Mouse (Mus musculus) stomach, postnatal 0 days (tissue): ENCODE data around the gene Palld. TPM values are rescaled to one million over a fixed set of nuclear protein-coding genes. Genes with fewer than 3 reads are reported as not detected.
A peak's percentile ranks its signal among the peaks of the same experiment; 100 is the strongest.

Experiments
- ATAC-seq: fragments of 200-750 bp; cut with Nextera tagmentation; 2 replicates; pipeline ENCODE4 v1.8.0; 2017; ENCODE audit not compliant: low FRiP score, low TSS enrichment
- DNase-seq: peaks from one replicate; pipeline ENCODE4 v3.0.0-alpha.2; 2016; ENCODE audit warnings: low spot score
- H3K27ac ChIP-seq: fragments of 300-500 bp; sonication (generic); replicated peaks from 2 replicates; pipeline ENCODE4 v1.5.1; 2014; ENCODE audit warnings: mild to moderate bottlenecking, control low read depth
- H3K27me3 ChIP-seq: fragments of 300-500 bp; sonication (generic); 2 replicates; pipeline ENCODE4 v1.6.1; 2014; ENCODE audit warnings: low read length; ENCODE audit not compliant: control insufficient read depth, insufficient read depth
- H3K36me3 ChIP-seq: fragments of 300-500 bp; sonication (generic); 2 replicates; pipeline ENCODE4 v1.6.1; 2014; ENCODE audit warnings: low read length, mixed read lengths; ENCODE audit not compliant: control insufficient read depth, insufficient read depth
- H3K4me1 ChIP-seq: fragments of 300-500 bp; sonication (generic); replicated peaks from 2 replicates; pipeline ENCODE4 v1.6.1; 2014; ENCODE audit warnings: antibody characterized with exemption; ENCODE audit not compliant: control insufficient read depth, insufficient read depth
- H3K4me2 ChIP-seq: fragments of 300-500 bp; sonication (generic); replicated peaks from 2 replicates; pipeline ENCODE4 v1.6.1; 2014; ENCODE audit warnings: low read depth, mild to moderate bottlenecking, control low read depth, moderate library complexity
- H3K4me3 ChIP-seq: fragments of 300-500 bp; sonication (generic); 2 replicates; pipeline ENCODE4 v1.5.1; 2014; ENCODE audit warnings: low read depth, low read length, control low read depth
- H3K9ac ChIP-seq: fragments of 300-500 bp; sonication (generic); 2 replicates; pipeline ENCODE4 v1.6.1; 2014; ENCODE audit warnings: mild to moderate bottlenecking, low read length, control low read depth, mixed read lengths
- H3K9me3 ChIP-seq: fragments of 300-500 bp; sonication (generic); 2 replicates; pipeline ENCODE4 v1.6.1; 2016; ENCODE audit warnings: low read length; ENCODE audit not compliant: control insufficient read depth
- CTCF ChIP-seq: IDR thresholded peaks from 2 replicates; pipeline ENCODE4 v1.5.1; 2016; ENCODE audit warnings: antibody characterized with exemption, low read depth, mild to moderate bottlenecking, moderate library complexity
- EP300 ChIP-seq: optimal IDR thresholded peaks from 2 replicates; pipeline ENCODE3; 2016; ENCODE audit warnings: antibody characterized with exemption
- WGBS: fragments of 180-500 bp; shearing (Covaris S2); extraction: QIAGEN DNeasy Blood & Tissue Kit; methylation state at CpG from one replicate; pipeline ENCODE4 v1.1.7; 2014; 5-methylcytosine and 5-hydroxymethylcytosine counted together
- polyA plus RNA-seq: library from polyadenylated mRNA; unstranded; fragments of >200 nt; fragmentation: Nextera tagmentation; extraction: Ambion mirVana; gene quantifications from 2 replicates; pipeline ENCODE4 v1.2.1, GENCODE M21; 2015

The Palld gene
- polyA plus RNA-seq, 1 experiment from 2014 or later: 71.0 TPM

DNA sequence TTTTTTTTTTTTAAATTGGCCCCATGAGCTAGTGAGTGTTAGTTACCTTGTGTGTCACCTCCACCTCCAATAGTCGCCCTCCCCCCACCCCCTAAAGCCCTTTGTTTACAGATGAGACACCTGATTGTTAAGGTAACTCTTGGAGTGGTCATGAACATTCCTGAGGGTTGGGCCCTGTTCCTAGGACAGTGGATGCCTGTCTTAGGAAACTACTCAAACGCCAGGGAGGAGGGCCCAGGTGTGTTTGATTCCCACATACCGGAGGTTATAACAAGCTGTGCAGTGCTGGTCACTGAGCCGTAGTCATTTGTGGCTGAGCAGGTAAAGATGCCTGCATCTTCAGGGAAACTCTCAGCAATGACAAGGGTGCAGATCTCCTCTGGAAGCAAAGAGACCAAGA, 215.4 kb downstream of the Palld start:
- TF ChIP-seq CTCF (no peak), EP300 (no peak)
- H3K9ac ChIP-seq: no peak overlapping the region
- no peaks in the 10 kb centered on the region for H3K9me3 ChIP-seq
- no peak overlapping the region for H3K4me3 ChIP-seq
- no peak for ATAC-seq
- H3K4me2 ChIP-seq: no peak overlapping the region
- no peaks in the 10 kb centered on the region for H3K4me1 ChIP-seq
- no peak for DNase-seq
- H3K36me3 ChIP-seq: no peaks in the 10 kb centered on the region
- H3K27me3 ChIP-seq: no peaks in the 10 kb centered on the region
- no peak overlapping the region for H3K27ac ChIP-seq
- 55% methylated on average over 4 of the region's 4 CpGs for WGBS

DNA sequence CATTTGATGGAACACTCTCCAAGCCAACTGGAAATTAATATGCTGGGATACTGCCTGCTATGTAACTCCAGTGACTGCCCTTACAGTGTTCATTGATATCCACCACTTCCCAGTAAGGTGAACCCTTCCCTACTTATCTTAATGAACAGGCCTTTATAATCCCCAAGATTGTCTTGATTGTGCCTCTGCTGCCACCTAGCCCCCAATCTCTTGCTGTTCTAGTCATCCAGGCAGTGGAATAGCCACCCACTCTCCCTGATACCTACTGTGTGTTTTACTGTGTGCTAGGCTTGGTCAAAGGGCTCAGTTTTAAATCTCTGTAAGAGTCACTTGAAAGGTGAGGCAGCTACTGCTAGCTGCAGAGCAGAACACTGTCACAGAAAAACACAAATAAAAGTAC, 216.2 kb downstream of the Palld start:
- Histone ChIP-seq H3K9ac (no peak overlapping the region), H3K9me3 (no peaks in the 10 kb centered on the region), H3K4me1 (no peaks in the 10 kb centered on the region), H3K4me2 (no peak overlapping the region), H3K27me3 (no peaks in the 10 kb centered on the region), H3K4me3 (no peak overlapping the region), H3K36me3 (no peaks in the 10 kb centered on the region), H3K27ac (no peak overlapping the region)
- DNase-seq: no peak
- no peak for ATAC-seq
- TF ChIP-seq CTCF: peak; percentile 76
- no peak for TF ChIP-seq EP300

DNA sequence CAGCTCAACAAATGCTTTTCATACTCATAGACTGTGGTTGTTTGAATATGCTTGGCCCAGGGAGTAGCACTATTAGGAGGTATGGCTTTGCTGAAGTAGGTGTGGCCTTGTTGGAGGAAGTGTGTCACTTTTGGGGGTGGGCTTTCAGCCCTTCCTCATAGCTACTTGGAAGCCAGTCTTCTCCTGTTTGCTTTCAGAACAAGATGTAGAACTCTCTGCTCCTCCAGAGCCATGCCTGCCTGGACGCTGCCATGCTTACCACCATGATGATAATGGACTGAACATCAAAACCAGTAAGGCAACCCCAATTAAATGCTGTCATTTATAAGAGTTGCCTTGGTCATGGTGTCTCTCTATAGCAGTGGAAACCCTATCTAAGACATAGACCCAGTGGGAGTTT, 217.2 kb downstream of the Palld start:
- Histone ChIP-seq H3K27ac (no peak overlapping the region), H3K27me3 (no peaks in the 10 kb centered on the region), H3K4me3 (no peak overlapping the region), H3K4me2 (no peak overlapping the region), H3K9me3 (no peaks in the 10 kb centered on the region), H3K9ac (no peak overlapping the region), H3K36me3 (no peaks in the 10 kb centered on the region), H3K4me1 (no peaks in the 10 kb centered on the region)
- DNase-seq: no peak
- no peak for ATAC-seq
- 95% methylated on average over 1 of the region's 1 CpGs for WGBS
- no peak for TF ChIP-seq EP300
- TF ChIP-seq CTCF: no peak

DNA sequence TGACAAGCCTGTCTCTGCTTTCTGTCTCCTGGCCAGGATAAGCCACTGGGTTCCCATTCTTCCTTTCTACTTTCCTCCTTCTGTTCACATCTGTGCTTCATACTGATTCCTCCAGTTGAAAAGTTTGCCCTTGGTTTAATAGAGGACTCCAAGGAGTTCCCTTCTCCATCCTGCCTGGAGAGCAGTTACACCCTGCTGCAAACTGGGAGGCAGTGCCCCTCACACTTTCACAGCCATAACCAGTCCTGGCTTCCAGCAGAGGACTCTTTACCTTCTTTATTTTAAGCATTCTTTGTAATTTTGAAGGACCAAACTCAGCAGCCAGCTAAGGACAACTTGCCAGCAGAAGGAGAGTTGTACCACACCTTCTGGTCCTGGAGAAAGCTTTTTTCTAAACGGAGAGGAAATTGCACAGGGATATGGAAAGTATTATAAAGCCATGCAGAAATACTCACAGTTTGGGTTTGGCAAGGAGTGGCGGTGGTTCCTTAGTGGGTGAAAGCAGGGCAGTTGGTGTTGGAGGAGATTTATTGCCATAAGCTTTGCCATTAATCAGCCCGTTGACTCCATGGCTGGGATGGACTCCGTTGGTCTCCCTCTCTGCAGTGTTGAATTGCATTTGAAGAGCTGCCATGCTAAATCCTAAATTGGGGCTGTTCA, 218.1 kb downstream of the Palld start:
- no peak overlapping the region for H3K4me3 ChIP-seq
- WGBS: 62% methylated on average over 4 of the region's 4 CpGs
- H3K27ac ChIP-seq: no peak overlapping the region
- no peaks in the 10 kb centered on the region for H3K9me3 ChIP-seq
- no peak overlapping the region for H3K4me2 ChIP-seq
- H3K27me3 ChIP-seq: no peaks in the 10 kb centered on the region
- no peaks in the 10 kb centered on the region for H3K36me3 ChIP-seq
- ATAC-seq: no peak
- no peaks in the 10 kb centered on the region for H3K4me1 ChIP-seq
- H3K9ac ChIP-seq: no peak overlapping the region
- TF ChIP-seq CTCF (no peak), EP300 (no peak)
- DNase-seq: no peak

DNA sequence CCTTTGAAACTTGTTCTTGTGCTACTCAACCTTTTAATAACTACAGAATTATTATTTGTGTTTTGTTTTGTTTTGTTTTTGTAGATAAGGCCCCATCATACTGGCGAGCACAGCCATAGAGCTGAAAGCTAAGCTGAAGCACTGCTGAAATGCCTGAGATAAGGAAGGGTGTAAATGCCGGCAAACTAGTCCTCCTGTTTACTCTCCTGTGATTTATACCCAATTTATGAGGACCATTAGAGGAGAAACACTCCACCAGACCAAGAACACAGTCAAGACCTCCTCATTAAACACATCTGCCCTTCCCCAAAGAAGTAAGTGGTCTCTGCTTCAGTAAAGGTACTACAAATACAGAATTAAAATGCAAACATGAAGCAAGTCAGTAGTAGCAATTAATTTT, 219.6 kb downstream of the Palld start:
- no peak for TF ChIP-seq EP300
- no peak for TF ChIP-seq CTCF
- DNase-seq (no peak), ATAC-seq (no peak)
- 45% methylated on average over 2 of the region's 2 CpGs for WGBS
- no peak overlapping the region for H3K4me2 ChIP-seq
- no peak overlapping the region for H3K27ac ChIP-seq
- H3K9me3 ChIP-seq: no peaks in the 10 kb centered on the region
- H3K36me3 ChIP-seq: no peaks in the 10 kb centered on the region
- no peak overlapping the region for H3K4me3 ChIP-seq
- H3K27me3 ChIP-seq: no peaks in the 10 kb centered on the region
- no peaks in the 10 kb centered on the region for H3K4me1 ChIP-seq
- H3K9ac ChIP-seq: no peak overlapping the region

DNA sequence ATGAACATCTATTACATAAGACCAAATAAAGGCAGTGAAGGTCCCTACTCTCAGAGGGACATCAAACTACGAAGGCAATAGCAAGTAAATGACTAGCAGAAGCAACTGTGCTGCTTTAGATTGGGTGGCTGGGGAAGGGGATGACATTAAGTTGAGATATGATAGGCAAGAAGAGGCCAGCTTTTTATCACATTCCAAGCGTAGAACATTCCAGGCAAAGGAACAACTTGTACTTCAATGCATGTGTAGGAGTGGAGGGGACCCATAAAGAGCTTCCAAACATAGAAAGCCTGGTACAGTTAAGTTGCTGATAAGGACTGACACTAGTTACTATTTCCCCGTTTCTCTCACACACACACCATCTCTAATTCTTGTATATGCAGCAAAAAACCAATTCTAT, 221.3 kb downstream of the Palld start:
- no peak for ATAC-seq
- 56% methylated on average over 3 of the region's 3 CpGs for WGBS
- Histone ChIP-seq H3K9ac (no peak overlapping the region), H3K4me3 (no peak overlapping the region), H3K27ac (no peak overlapping the region), H3K4me2 (no peak overlapping the region), H3K9me3 (no peaks in the 10 kb centered on the region), H3K4me1 (no peaks in the 10 kb centered on the region), H3K36me3 (no peaks in the 10 kb centered on the region), H3K27me3 (no peaks in the 10 kb centered on the region)
- DNase-seq: no peak
- TF ChIP-seq EP300: no peak
